Mouse (Mus musculus) CH12.LX (cell line): Measurements from ENCODE around the gene Stk40.

Experiments
- CTCF ChIP-seq, 2 experiments: IDR thresholded peaks in 1 of 2; conservative IDR thresholded peaks in 1 of 2; 2 replicates each; pipeline ENCODE4 v1.5.1; 2011 to 2012; ENCODE audit warnings: low read depth in 2 of 2, low read length in 2 of 2, improper control_type of control experiment in 1 of 2, inconsistent platforms in 1 of 2, mild to moderate bottlenecking in 1 of 2, moderate library complexity in 1 of 2
- MYC ChIP-seq: IDR thresholded peaks from 2 replicates; pipeline ENCODE4 v1.6.1; 2011; ENCODE audit warnings: low read depth, mild to moderate bottlenecking, improper control_type of control experiment, low read length

- TF ChIP-seq CTCF (conservative IDR thresholded peaks at IDR 0.05 in 1 of 2, IDR thresholded peaks at IDR 0.05 in 1 of 2; ENCODE audit: low read depth in 2 of 2, low read length in 2 of 2), result no peak
- no peak for TF ChIP-seq MYC
These were observed 83.3 kb downstream of the Stk40 start for GRCm38 (mm10) chr4:126187096-126187495.
